Mouse (Mus musculus) heart, adult 2 months (tissue): Measurements from ENCODE around the gene Ncapd3. TPM values are rescaled to one million over a fixed set of nuclear protein-coding genes. Genes with fewer than 3 reads are reported as not detected.

Experiments used
- DNase-seq, 2 experiments: peaks; one replicate each; pipeline ENCODE4 v3.0.0; 2021
- H3K27ac ChIP-seq: fragments of 200-600 bp; 2 replicates; pipeline ENCODE4 v1.8.1; 2022
- H3K27me3 ChIP-seq: fragments of 200-500 bp; 2 replicates; pipeline ENCODE4 v1.6.1; 2012; ENCODE audit warnings: mild to moderate bottlenecking, low read length, inconsistent platforms, mixed read lengths; ENCODE audit not compliant: control insufficient read depth, insufficient read depth
- H3K36me3 ChIP-seq: fragments of 200-500 bp; 2 replicates; pipeline ENCODE4 v1.6.1; 2012; ENCODE audit warnings: low read length, inconsistent platforms; ENCODE audit not compliant: control insufficient read depth, insufficient read depth
- H3K4me1 ChIP-seq: fragments of 200-500 bp; 2 replicates; pipeline ENCODE4 v1.6.1; 2011; ENCODE audit warnings: low read length; ENCODE audit not compliant: control insufficient read depth, insufficient read depth
- H3K4me3 ChIP-seq: fragments of 200-600 bp; 2 replicates; pipeline ENCODE4 v1.8.1; 2022
- H3K79me2 ChIP-seq: fragments of 200-500 bp; replicated peaks from 2 replicates; pipeline ENCODE4 v1.6.1; 2012; ENCODE audit warnings: mild to moderate bottlenecking, inconsistent platforms, low read length, moderate library complexity, mixed read lengths; ENCODE audit not compliant: control insufficient read depth, insufficient read depth
- H3K9ac ChIP-seq: fragments of 200-500 bp; 2 replicates; pipeline ENCODE4 v1.6.1; 2012; ENCODE audit warnings: low read depth, mild to moderate bottlenecking, control low read depth, inconsistent platforms, low read length, mixed read lengths
- CTCF ChIP-seq: fragments of 200-600 bp; IDR thresholded peaks from 2 replicates; pipeline ENCODE4 v1.8.1; 2022; ENCODE audit warnings: antibody characterized with exemption, mild to moderate bottlenecking, moderate library complexity
- EP300 ChIP-seq: fragments of 200-500 bp; IDR thresholded peaks from 2 replicates; pipeline ENCODE4 v1.6.1; 2011; ENCODE audit warnings: low read depth, low read length, control low read depth; ENCODE audit not compliant: insufficient read depth
- POLR2A ChIP-seq: fragments of 200-500 bp; IDR thresholded peaks from 2 replicates; pipeline ENCODE4 v1.6.1; 2011; ENCODE audit warnings: mild to moderate bottlenecking, low read depth, low read length, control low read depth; ENCODE audit not compliant: insufficient read depth
- WGBS: fragments of 180-500 bp; shearing (Covaris S2); methylation state at CpG from one replicate; pipeline ENCODE4 v1.1.7; 2018; 5-methylcytosine and 5-hydroxymethylcytosine counted together
- intact Hi-C: fragments of 180-260 bp; cut with DNase I; formaldehyde crosslinking; loops from one replicate; pipeline ENCODE4 v1.15.1; 2025
- polyA plus RNA-seq: library from polyadenylated mRNA; depleted of rRNA; stranded (reverse); fragments of >200 nt; gene quantifications from 2 replicates; pipeline ENCODE4 v1.2.3, GENCODE M21; 2012
- total RNA-seq, 2 experiments: library from RNA; stranded (reverse); gene quantifications; 2 replicates each; pipeline ENCODE4 v1.2.3; 2021

Ncapd3 gene
- total and polyA plus RNA-seq, 3 experiments = 8.5 to 10.0 (median 9.0) TPM

DNA sequence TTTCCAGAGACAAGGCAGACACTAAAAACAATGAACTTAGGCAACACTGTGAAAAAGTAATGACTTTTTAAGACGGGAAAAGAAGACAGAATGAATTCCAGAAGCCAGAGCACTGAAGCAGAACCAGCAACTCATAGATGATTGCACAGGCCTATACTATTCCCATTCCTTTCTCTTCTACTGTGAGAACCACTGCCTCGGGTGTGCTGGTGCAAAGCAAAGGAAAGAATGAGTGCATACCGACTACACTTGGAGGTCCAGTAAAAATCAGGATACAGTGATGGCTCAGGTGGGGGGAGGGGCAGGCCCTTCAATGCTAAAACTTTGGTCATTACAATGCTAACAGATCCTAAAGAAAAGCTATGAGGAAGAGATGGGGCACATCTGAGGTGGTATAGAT, 36.1 kb upstream of the Ncapd3 start:
- 61% methylated on average over 3 of the region's 3 CpGs for WGBS
- Histone ChIP-seq H3K4me3 (no peak overlapping the region), H3K27me3 (no peaks in the 10 kb centered on the region), H3K36me3 (peaks cover 2% of the 10 kb centered on the region; the same call in 1 of the 2 replicates), H3K4me1 (peaks cover 3% of the 10 kb centered on the region), H3K9ac (no peak overlapping the region), H3K79me2 (peaks cover 3% of the 10 kb centered on the region), H3K27ac (no peak overlapping the region)
- no peak for DNase-seq
- TF ChIP-seq EP300 (no peak), CTCF (no peak), POLR2A (no peak)
- intact Hi-C loops = no loop called here

DNA sequence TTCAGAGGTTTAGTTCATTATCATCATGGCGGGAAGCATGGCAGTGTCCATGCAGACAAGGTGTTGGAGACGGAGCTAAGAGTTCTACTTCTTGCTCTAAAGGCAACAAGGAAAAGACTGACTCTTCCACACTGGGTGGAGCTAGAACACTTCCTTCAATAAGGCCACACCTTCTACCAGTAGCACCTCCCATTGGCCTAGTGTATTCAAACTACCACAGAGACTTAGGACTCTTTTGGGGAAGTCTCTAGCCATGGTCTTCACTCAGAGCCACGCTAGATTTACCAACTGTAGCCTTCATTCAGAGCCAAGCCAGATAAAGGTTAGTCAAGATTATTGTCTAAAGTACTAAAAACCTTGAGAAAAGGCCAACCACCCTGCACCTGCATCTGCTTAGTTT, 32.9 kb upstream of the Ncapd3 start:
- Histone ChIP-seq H3K4me3 (no peak overlapping the region), H3K27me3 (no peaks in the 10 kb centered on the region), H3K9ac (no peak overlapping the region), H3K4me1 (peaks cover 3% of the 10 kb centered on the region), H3K27ac (no peak overlapping the region), H3K36me3 (peaks cover 2% of the 10 kb centered on the region; the same call in 1 of the 2 replicates), H3K79me2 (peaks cover 4% of the 10 kb centered on the region)
- no peak for DNase-seq
- 89% methylated on average over 3 of the region's 3 CpGs for WGBS
- TF ChIP-seq POLR2A (no peak), EP300 (no peak), CTCF (no peak)
- intact Hi-C loops = no loop called here

DNA sequence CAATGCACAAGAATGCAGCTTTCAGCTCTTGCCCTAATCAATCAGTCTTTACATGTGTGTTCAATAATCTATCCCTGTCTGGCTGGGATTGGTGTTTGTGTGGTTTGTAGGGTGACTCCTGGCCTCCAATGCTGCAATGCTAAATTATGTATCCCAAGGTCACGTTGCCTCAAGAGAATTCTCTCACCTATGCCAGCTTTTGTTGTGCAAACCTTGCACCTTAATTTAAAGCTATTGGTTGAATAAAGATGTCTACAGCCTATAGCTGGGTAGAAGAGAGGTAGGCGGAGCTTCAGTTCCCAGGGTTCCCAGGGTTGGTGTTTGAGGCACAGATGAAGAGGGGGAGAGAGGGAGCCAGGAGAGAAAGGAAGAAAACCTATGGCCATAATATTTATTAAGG, 32.5 kb upstream of the Ncapd3 start:
- H3K4me1 ChIP-seq = peaks cover 3% of the 10 kb centered on the region
- peaks cover 4% of the 10 kb centered on the region for H3K79me2 ChIP-seq
- no peak overlapping the region for H3K9ac ChIP-seq
- TF ChIP-seq EP300 (no peak), CTCF (no peak), POLR2A (no peak)
- WGBS = 85% methylated on average over 2 of the region's 2 CpGs
- H3K4me3 ChIP-seq = no peak overlapping the region
- peaks cover 2% of the 10 kb centered on the region; the same call in 1 of the 2 replicates for H3K36me3 ChIP-seq
- H3K27ac ChIP-seq = no peak overlapping the region
- H3K27me3 ChIP-seq = no peaks in the 10 kb centered on the region
- no peak for DNase-seq
- intact Hi-C loops = no loop called here

- Histone ChIP-seq H3K4me3 (peak overlapping the region; percentile 78), H3K27me3 (no peaks in the 10 kb centered on the region), H3K27ac (peak overlapping the region; percentile 92), H3K9ac (peak overlapping the region; percentile 81), H3K79me2 (peaks cover 4% of the 10 kb centered on the region), H3K4me1 (peaks cover 3% of the 10 kb centered on the region), H3K36me3 (peaks cover 2% of the 10 kb centered on the region; the same call in 1 of the 2 replicates)
- DNase-seq = no peak
- intact Hi-C loops = loop anchor here (1.0 kb wide), 1 partner anchor 30 kb away; no protein-coding TSS in a partner anchor
- under 1% methylated on average over 29 of the region's 29 CpGs for WGBS
- TF ChIP-seq EP300 (no peak), POLR2A (no peak), CTCF (no peak)
Measured at GRCm38 (mm10) chr9:26998669-26999460, 31.1 kb upstream of the Ncapd3 start.

- intact Hi-C loops = loop anchor here (1.0 kb wide), 1 partner anchor 30 kb away; no protein-coding TSS in a partner anchor
- peak within 1 kb of the TSS; percentile 78 for H3K4me3 ChIP-seq
- under 1% methylated on average over 35 of the region's 35 CpGs for WGBS
- no peaks in the 10 kb centered on the region for H3K27me3 ChIP-seq
- peak; percentile 92 to 95 for DNase-seq
- TF ChIP-seq EP300 (no peak), CTCF (0 out of 2 replicates have a peak, but pooled peaks have one; percentile 3), POLR2A (peak; percentile 69)
- peak within 1 kb of the TSS; percentile 92 for H3K27ac ChIP-seq
- peaks cover 4% of the 10 kb centered on the region for H3K79me2 ChIP-seq
- H3K9ac ChIP-seq = peak within 1 kb of the TSS; percentile 81
- H3K4me1 ChIP-seq = peaks cover 3% of the 10 kb centered on the region
- peaks cover 2% of the 10 kb centered on the region; the same call in 1 of the 2 replicates for H3K36me3 ChIP-seq
Measured at GRCm38 (mm10) chr9:26999461-27000395, 30.2 kb upstream of the Ncapd3 start, which contains the start of the genes Acad8 and Thyn1. Gene Acad8 (minus strand): TSS chr9:26999566. Gene Thyn1 (plus strand): TSS chr9:26999710.
